Mouse (Mus musculus) megakaryocyte, embryonic 14.5 days (primary cell): ENCODE data around the gene Cacnb3. TPM values are rescaled to one million over a fixed set of nuclear protein-coding genes. Genes with fewer than 3 reads are reported as not detected.
"Not testable (repeated sequence)": the region's sequence is repeated elsewhere in the genome, so short reads cannot be mapped to it uniquely, and the experiment has no call there.

ENCODE experiments used
- H3K27me3 ChIP-seq: replicated peaks from 2 replicates; pipeline ENCODE3; 2012; ENCODE audit warnings: inconsistent platforms
- H3K36me3 ChIP-seq: replicated peaks from 2 replicates; pipeline ENCODE3; 2012; ENCODE audit warnings: low read length, inconsistent platforms, mixed read lengths
- H3K4me1 ChIP-seq: 2 replicates; pipeline ENCODE4 v1.6.1; 2012; ENCODE audit warnings: inconsistent platforms
- H3K4me3 ChIP-seq: replicated peaks from 2 replicates; pipeline ENCODE3; 2012; ENCODE audit warnings: moderate library complexity, mild to moderate bottlenecking, inconsistent platforms
- H3K9me3 ChIP-seq: 2 replicates; pipeline ENCODE4 v1.6.1; 2012; ENCODE audit warnings: inconsistent platforms
- FLI1 ChIP-seq: IDR thresholded peaks from 2 replicates; pipeline ENCODE4 v1.6.1; 2012; ENCODE audit warnings: low read length, inconsistent platforms, mixed read lengths
- GATA1 ChIP-seq: IDR thresholded peaks from 3 replicates; pipeline ENCODE4 v1.6.1; 2012; ENCODE audit warnings: mixed read lengths, low read length, inconsistent platforms, borderline replicate concordance
- polyA plus RNA-seq: library from polyadenylated mRNA; stranded (reverse); fragments of >175 nt; gene quantifications from 2 replicates; pipeline ENCODE4 v1.2.3, GENCODE M21; 2012; ENCODE audit warnings: low replicate concordance; ENCODE audit not compliant: insufficient read depth

Gene Cacnb3
- 0.46 TPM in 1 of 2 replicates, not detected in the other for polyA plus RNA-seq

GRCm38 (mm10) chr15:98630540-98630939, at the start of gene Cacnb3:
Cacnb3 (plus strand) TSS chr15:98630840.
- Histone ChIP-seq H3K4me1 (peaks cover 69% of the 10 kb centered on the region), H3K36me3 (no peaks in the 10 kb centered on the region), H3K27me3 (peaks cover 95% of the 10 kb centered on the region), H3K9me3 (peaks cover 16% of the 10 kb centered on the region), H3K4me3 (peak within 1 kb of the TSS; percentile 90)
- no peak for TF ChIP-seq GATA1
- TF ChIP-seq FLI1 = no peak

- Histone ChIP-seq H3K4me3 (no peak overlapping the region), H3K27me3 (peaks cover 28% of the 10 kb centered on the region), H3K9me3 (no peaks in the 10 kb centered on the region), H3K4me1 (peaks cover 52% of the 10 kb centered on the region), H3K36me3 (peaks cover 2% of the 10 kb centered on the region)
- no peak for TF ChIP-seq FLI1
- TF ChIP-seq GATA1 = no peak
Measured at GRCm38 (mm10) chr15:98582410-98582809, 48.2 kb upstream of the Cacnb3 start.

- TF ChIP-seq GATA1 = no peak
- TF ChIP-seq FLI1 = no peak
- Histone ChIP-seq H3K36me3 (peaks cover 6% of the 10 kb centered on the region), H3K4me3 (no peak overlapping the region), H3K9me3 (no peaks in the 10 kb centered on the region), H3K4me1 (peaks cover 47% of the 10 kb centered on the region), H3K27me3 (peaks cover 24% of the 10 kb centered on the region)
Measured at GRCm38 (mm10) chr15:98582996-98583395, 47.6 kb upstream of the Cacnb3 start.

- Histone ChIP-seq H3K4me1 (peaks cover 52% of the 10 kb centered on the region), H3K4me3 (no peak overlapping the region), H3K9me3 (no peaks in the 10 kb centered on the region), H3K27me3 (peaks cover 16% of the 10 kb centered on the region), H3K36me3 (peaks cover 28% of the 10 kb centered on the region)
- TF ChIP-seq FLI1 (no peak), GATA1 (no peak)
Measured at GRCm38 (mm10) chr15:98585421-98585820, 45.2 kb upstream of the Cacnb3 start.

- peaks cover 19% of the 10 kb centered on the region for H3K27me3 ChIP-seq
- H3K4me1 ChIP-seq = peaks cover 59% of the 10 kb centered on the region
- peaks cover 35% of the 10 kb centered on the region for H3K36me3 ChIP-seq
- H3K4me3 ChIP-seq, H3K9me3 ChIP-seq: not testable (repeated sequence)
Measured at GRCm38 (mm10) chr15:98586141-98586540, 44.5 kb upstream of the Cacnb3 start.

DNA sequence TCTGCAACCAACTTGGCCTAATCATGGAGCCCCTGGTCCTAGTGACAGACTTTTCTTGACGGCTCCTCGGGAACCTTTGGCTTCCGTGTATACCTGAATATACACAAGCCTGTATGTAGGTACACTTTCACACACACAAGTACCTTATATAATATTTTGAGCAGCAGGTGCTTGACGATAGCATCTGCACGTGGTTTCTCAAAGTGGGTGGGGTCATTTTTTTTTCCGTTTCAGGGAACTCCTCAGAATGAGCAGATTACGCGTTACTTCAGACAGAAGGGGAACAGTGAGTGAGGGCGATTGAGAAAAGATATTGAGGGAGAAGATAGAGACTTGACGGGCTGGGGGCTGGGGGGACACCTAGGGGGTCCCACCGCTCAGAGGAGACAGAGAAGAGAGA, 42.9 kb upstream of the Cacnb3 start:
- no peaks in the 10 kb centered on the region for H3K9me3 ChIP-seq
- TF ChIP-seq FLI1 (no peak), GATA1 (no peak)
- peaks cover 18% of the 10 kb centered on the region for H3K27me3 ChIP-seq
- H3K4me1 ChIP-seq = peaks cover 68% of the 10 kb centered on the region
- H3K4me3 ChIP-seq = no peak overlapping the region
- H3K36me3 ChIP-seq = peaks cover 51% of the 10 kb centered on the region

GRCm38 (mm10) chr15:98589640-98590336, 40.9 kb upstream of the Cacnb3 start:
- Histone ChIP-seq H3K4me3 (peak overlapping the region; percentile 42), H3K9me3 (no peaks in the 10 kb centered on the region), H3K27me3 (peaks cover 25% of the 10 kb centered on the region), H3K4me1 (peaks cover 70% of the 10 kb centered on the region), H3K36me3 (peaks cover 71% of the 10 kb centered on the region)
- no peak for TF ChIP-seq GATA1
- TF ChIP-seq FLI1 = no peak

- Histone ChIP-seq H3K4me3 (no peak overlapping the region), H3K9me3 (no peaks in the 10 kb centered on the region), H3K4me1 (peaks cover 66% of the 10 kb centered on the region), H3K27me3 (peaks cover 29% of the 10 kb centered on the region), H3K36me3 (peaks cover 85% of the 10 kb centered on the region)
- no peak for TF ChIP-seq GATA1
- no peak for TF ChIP-seq FLI1
Measured at GRCm38 (mm10) chr15:98591396-98591795, 39.2 kb upstream of the Cacnb3 start.

GRCm38 (mm10) chr15:98594193-98594592, 36.4 kb upstream of the Cacnb3 start:
- Histone ChIP-seq H3K27me3 (peaks cover 40% of the 10 kb centered on the region), H3K4me3 (no peak overlapping the region), H3K36me3 (peaks cover 97% of the 10 kb centered on the region), H3K4me1 (peaks cover 67% of the 10 kb centered on the region), H3K9me3 (no peaks in the 10 kb centered on the region)
- TF ChIP-seq FLI1 (no peak), GATA1 (no peak)

- no peak for TF ChIP-seq GATA1
- no peak overlapping the region for H3K4me3 ChIP-seq
- H3K4me1 ChIP-seq = peaks cover 66% of the 10 kb centered on the region
- H3K36me3 ChIP-seq = peaks cover 98% of the 10 kb centered on the region
- peaks cover 42% of the 10 kb centered on the region for H3K27me3 ChIP-seq
- no peaks in the 10 kb centered on the region for H3K9me3 ChIP-seq
Measured at GRCm38 (mm10) chr15:98595049-98595448, 35.6 kb upstream of the Cacnb3 start.

DNA sequence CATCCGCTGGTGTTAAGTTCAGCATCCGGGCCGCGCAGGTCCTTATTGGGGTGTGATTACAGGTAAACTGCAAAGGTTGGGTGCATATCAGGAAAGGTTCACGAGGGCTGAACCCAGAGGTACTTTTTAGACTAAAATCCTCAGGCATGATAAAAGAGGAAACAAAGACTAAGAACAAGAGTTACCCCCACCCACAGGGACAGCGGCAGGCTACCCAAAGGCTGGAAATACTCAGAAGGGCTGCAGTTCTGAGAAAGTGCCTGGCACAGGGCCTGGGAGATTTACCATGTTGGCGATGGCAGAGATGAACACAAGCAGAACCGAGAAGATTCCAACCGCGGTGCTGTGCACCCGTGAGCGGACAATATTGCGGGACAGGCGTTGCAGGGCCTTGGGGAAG, 34.0 kb upstream of the Cacnb3 start:
- Histone ChIP-seq H3K36me3 (peaks cover 98% of the 10 kb centered on the region), H3K27me3 (peaks cover 41% of the 10 kb centered on the region), H3K4me1 (peaks cover 66% of the 10 kb centered on the region), H3K4me3 (no peak overlapping the region), H3K9me3 (no peaks in the 10 kb centered on the region)
- TF ChIP-seq GATA1 (no peak), FLI1 (no peak)
